Mouse (Mus musculus) liver, embryonic 11.5 days (tissue): ENCODE data around the gene Slc25a48. TPM values are rescaled to one million over a fixed set of nuclear protein-coding genes. Genes with fewer than 3 reads are reported as not detected.
A peak's percentile ranks its signal among the peaks of the same experiment; 100 is the strongest.

Source experiments
- ATAC-seq: fragments of 200-750 bp; cut with Nextera tagmentation; replicated peaks from 2 replicates; pipeline ENCODE4 v1.8.0; 2017; ENCODE audit warnings: moderate number of reproducible peaks, mild to moderate bottlenecking, moderate TSS enrichment, moderate library complexity; ENCODE audit not compliant: low FRiP score
- DNase-seq: peaks from one replicate; pipeline ENCODE4 v3.0.0-alpha.2; 2017; ENCODE audit warnings: low spot score
- H3K27ac ChIP-seq: fragments of 300-500 bp; sonication (generic); 2 replicates; pipeline ENCODE4 v1.5.1; 2014; ENCODE audit warnings: mild to moderate bottlenecking, low read depth, low read length, control low read depth
- H3K27me3 ChIP-seq: fragments of 300-500 bp; sonication (generic); replicated peaks from 2 replicates; pipeline ENCODE4 v1.6.1; 2014; ENCODE audit warnings: low read length, mixed read lengths; ENCODE audit not compliant: control insufficient read depth, insufficient read depth
- H3K36me3 ChIP-seq: fragments of 300-500 bp; sonication (generic); 2 replicates; pipeline ENCODE4 v1.6.1; 2014; ENCODE audit warnings: mild to moderate bottlenecking, low read length, moderate library complexity, mixed read lengths; ENCODE audit not compliant: control insufficient read depth, insufficient read depth
- H3K4me1 ChIP-seq: fragments of 300-500 bp; sonication (generic); replicated peaks from 2 replicates; pipeline ENCODE4 v1.6.1; 2014; ENCODE audit warnings: low read length, mixed read lengths; ENCODE audit not compliant: control insufficient read depth, insufficient read depth
- H3K4me2 ChIP-seq: fragments of 300-500 bp; sonication (generic); 2 replicates; pipeline ENCODE4 v1.6.1; 2014; ENCODE audit warnings: mild to moderate bottlenecking, control low read depth, moderate library complexity
- H3K4me3 ChIP-seq: fragments of 300-500 bp; sonication (generic); 2 replicates; pipeline ENCODE4 v1.5.1; 2014; ENCODE audit warnings: low read depth, low read length, control low read depth
- H3K9ac ChIP-seq: fragments of 300-500 bp; sonication (generic); 2 replicates; pipeline ENCODE4 v1.6.1; 2014; ENCODE audit warnings: low read depth, low read length, control low read depth
- H3K9me3 ChIP-seq: fragments of 300-500 bp; sonication (generic); 2 replicates; pipeline ENCODE4 v1.6.1; 2016; ENCODE audit warnings: low read length, inconsistent platforms, mixed read lengths; ENCODE audit not compliant: control insufficient read depth
- WGBS: fragments of 180-500 bp; shearing (Covaris S2); extraction: QIAGEN DNeasy Blood & Tissue Kit; methylation state at CpG from one replicate; pipeline ENCODE4 v1.1.7; 2014; 5-methylcytosine and 5-hydroxymethylcytosine counted together
- polyA plus RNA-seq: library from polyadenylated mRNA; unstranded; fragments of >200 nt; fragmentation: Nextera tagmentation; extraction: Ambion mirVana; gene quantifications from 2 replicates; pipeline ENCODE4 v1.2.1, GENCODE M21; 2014

Gene Slc25a48
- polyA plus RNA-seq, 1 experiment from 2014 or later = 0.37 TPM

DNA sequence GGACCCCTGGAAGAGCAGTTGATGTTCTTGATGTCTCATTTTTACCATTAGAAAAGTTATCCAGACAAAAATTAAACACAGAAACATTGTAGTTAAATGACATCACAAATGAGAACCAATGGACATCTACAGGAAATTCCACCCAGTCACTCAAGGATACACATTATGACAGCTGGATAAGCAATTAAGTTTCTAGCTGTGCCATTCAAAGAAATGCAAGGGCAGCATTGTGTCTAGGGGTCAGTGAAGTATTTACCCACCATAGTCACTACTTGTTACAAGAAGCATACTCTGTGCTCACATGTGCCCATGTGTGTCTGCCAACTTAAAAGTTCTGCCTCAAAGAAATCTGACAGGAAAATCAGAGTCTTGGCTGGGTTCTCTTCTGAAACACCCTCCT, 75.4 kb downstream of the Slc25a48 start:
- ATAC-seq (no peak), DNase-seq (no peak)
- H3K9me3 ChIP-seq = no peaks in the 10 kb centered on the region
- no peaks in the 10 kb centered on the region for H3K4me1 ChIP-seq
- no peak overlapping the region for H3K27ac ChIP-seq
- no peak overlapping the region for H3K4me2 ChIP-seq
- H3K27me3 ChIP-seq = no peaks in the 10 kb centered on the region
- H3K36me3 ChIP-seq = no peaks in the 10 kb centered on the region
- no peak overlapping the region for H3K4me3 ChIP-seq
- no peak overlapping the region for H3K9ac ChIP-seq

GRCm38 (mm10) chr13:56516311-56516710, 78.2 kb downstream of the Slc25a48 start:
- DNase-seq = no peak
- Histone ChIP-seq H3K36me3 (no peaks in the 10 kb centered on the region), H3K4me3 (no peak overlapping the region), H3K9me3 (no peaks in the 10 kb centered on the region), H3K27ac (no peak overlapping the region), H3K9ac (no peak overlapping the region), H3K4me1 (no peaks in the 10 kb centered on the region), H3K27me3 (no peaks in the 10 kb centered on the region), H3K4me2 (no peak overlapping the region)
- no peak for ATAC-seq
- 70% methylated on average over 4 of the region's 4 CpGs for WGBS

DNA sequence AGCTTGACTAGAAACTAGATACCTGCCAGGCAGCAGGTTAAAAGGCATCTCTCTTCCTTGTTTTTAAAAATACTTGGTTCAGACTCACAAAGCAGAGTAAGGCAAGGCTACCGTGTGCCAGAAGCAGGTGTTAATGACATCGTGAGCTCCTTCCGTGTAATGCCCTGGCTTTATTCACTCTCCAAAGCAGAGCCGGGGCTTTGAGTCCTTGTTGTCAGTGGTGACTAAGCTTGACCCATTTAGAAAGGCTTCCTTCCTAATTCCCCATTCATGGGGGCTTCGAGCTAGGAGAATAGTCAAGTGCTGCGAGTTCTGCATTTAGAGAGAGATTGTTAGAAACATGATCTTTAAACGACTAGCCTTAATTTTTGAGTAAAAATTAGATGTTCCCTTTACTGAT, 78.7 kb downstream of the Slc25a48 start:
- no peak overlapping the region for H3K4me2 ChIP-seq
- ATAC-seq (no peak), DNase-seq (no peak)
- no peak overlapping the region for H3K27ac ChIP-seq
- no peaks in the 10 kb centered on the region for H3K27me3 ChIP-seq
- WGBS = 58% methylated on average over 7 of the region's 7 CpGs
- H3K4me3 ChIP-seq = no peak overlapping the region
- no peaks in the 10 kb centered on the region for H3K4me1 ChIP-seq
- H3K36me3 ChIP-seq = no peaks in the 10 kb centered on the region
- H3K9me3 ChIP-seq = no peaks in the 10 kb centered on the region
- no peak overlapping the region for H3K9ac ChIP-seq

GRCm38 (mm10) chr13:56522081-56522820, 84.1 kb downstream of the Slc25a48 start, which contains the start of gene Fbxl21:
Gene Fbxl21, plus strand, starts transcription at chr13:56522472.
- H3K9ac ChIP-seq = peak within 1 kb of the TSS; percentile 66
- 2% methylated on average over 56 of the region's 56 CpGs for WGBS
- DNase-seq (peak; percentile 98), ATAC-seq (peak; percentile 98)
- H3K9me3 ChIP-seq = no peaks in the 10 kb centered on the region
- H3K36me3 ChIP-seq = no peaks in the 10 kb centered on the region
- H3K4me1 ChIP-seq = no peaks in the 10 kb centered on the region
- H3K4me2 ChIP-seq = peak within 1 kb of the TSS; percentile 97
- H3K27me3 ChIP-seq = no peaks in the 10 kb centered on the region
- H3K27ac ChIP-seq = no peak within 1 kb of the TSS
- peak within 1 kb of the TSS; percentile 56 for H3K4me3 ChIP-seq

DNA sequence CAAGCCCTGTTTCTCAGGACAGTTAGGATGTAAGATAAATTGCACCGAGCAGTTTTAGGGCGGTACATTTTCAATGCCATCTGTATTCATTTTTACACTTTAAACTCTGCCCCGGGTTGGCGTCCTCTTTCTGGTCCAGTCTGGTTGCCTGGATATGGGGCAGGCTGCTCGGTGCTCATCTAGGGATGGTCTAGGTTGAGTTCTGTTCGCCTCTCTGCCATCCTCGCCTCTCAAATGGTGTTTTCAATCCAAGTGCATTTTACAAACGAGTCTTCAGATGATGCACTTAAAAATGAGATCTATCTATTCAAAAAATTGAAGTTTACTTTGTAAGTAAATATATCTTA, 84.6 kb downstream of the Slc25a48 start:
- 7% methylated on average over 8 of the region's 8 CpGs for WGBS
- Histone ChIP-seq H3K27me3 (no peaks in the 10 kb centered on the region), H3K4me2 (peak overlapping the region; percentile 97), H3K36me3 (no peaks in the 10 kb centered on the region), H3K9me3 (no peaks in the 10 kb centered on the region), H3K4me1 (no peaks in the 10 kb centered on the region), H3K27ac (no peak overlapping the region), H3K4me3 (peak overlapping the region; percentile 56), H3K9ac (peak overlapping the region; percentile 66)
- ATAC-seq (no peak), DNase-seq (no peak)

Other genes with a start within 250 kb of the Slc25a48 start
- gene Neurog1, start 186.2 kb upstream of the Slc25a48 start, polyA plus RNA-seq = not detected in 2 replicates
- 3.0 and 5.9 TPM in 2 replicates for gene Cxcl14, start 141.8 kb upstream of the Slc25a48 start, polyA plus RNA-seq
- gene Gm3045, start 11.8 kb upstream of the Slc25a48 start, polyA plus RNA-seq = not detected in 2 replicates
- not detected in 2 replicates for gene Il9, start 43.9 kb downstream of the Slc25a48 start, polyA plus RNA-seq
- 1.2 and 1.3 TPM in 2 replicates for gene Fbxl21, start 84.1 kb downstream of the Slc25a48 start, polyA plus RNA-seq
- 31.8 and 34.4 TPM in 2 replicates for gene Lect2, start 110.1 kb downstream of the Slc25a48 start, polyA plus RNA-seq
- 27.6 and 28.2 TPM in 2 replicates for gene Tgfbi, start 171.2 kb downstream of the Slc25a48 start, polyA plus RNA-seq